Mouse (Mus musculus) liver, adult 2 months (tissue): ENCODE data around the gene Rbms1.

Experiments
- CTCF ChIP-seq: fragments of 200-500 bp; IDR thresholded peaks from 2 replicates; pipeline ENCODE4 v1.5.1; 2011; ENCODE audit warnings: low read depth, low read length, control low read depth
- POLR2A ChIP-seq: fragments of 200-500 bp; IDR thresholded peaks from 2 replicates; pipeline ENCODE4 v1.6.1; 2011; ENCODE audit warnings: low read length, control low read depth; ENCODE audit not compliant: insufficient read depth; ENCODE audit errors: extremely low read depth

DNA sequence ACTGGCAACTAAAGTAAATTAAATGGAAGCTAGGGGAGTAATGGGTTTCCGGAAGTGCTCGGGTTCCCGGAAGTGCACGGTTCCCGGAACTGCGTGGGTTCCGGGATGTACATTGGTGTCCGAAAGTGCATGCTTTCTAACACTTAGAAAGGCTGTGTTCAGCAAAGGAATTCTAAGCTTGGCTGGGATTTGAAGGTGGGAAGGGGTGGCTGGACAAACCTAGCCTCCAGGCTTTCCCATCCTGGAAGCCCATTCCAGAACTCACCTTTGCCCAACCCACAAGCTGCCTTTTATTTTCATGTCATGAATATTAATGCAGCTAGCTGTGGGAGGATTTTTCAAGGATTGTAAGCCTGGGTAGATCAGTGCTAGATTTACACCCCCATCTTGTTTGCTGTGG, 51.3 kb downstream of the Rbms1 start:
- TF ChIP-seq CTCF (no peak), POLR2A (no peak)
